Mouse (Mus musculus) layer of hippocampus, postnatal 36 days (tissue): ENCODE data around the gene Ppp1r14d. TPM values are rescaled to one million over a fixed set of nuclear protein-coding genes. Genes with fewer than 3 reads are reported as not detected.

Experiments used
- DNase-seq, 2 experiments: peaks; one replicate each; pipeline ENCODE4 v3.0.0; 2022
- total RNA-seq, 2 experiments: library from RNA; stranded (reverse); gene quantifications; 2 replicates each; pipeline ENCODE4 v1.2.3; 2021

Gene Ppp1r14d
- total RNA-seq, 2 experiments from 2014 or later: not detected

DNA sequence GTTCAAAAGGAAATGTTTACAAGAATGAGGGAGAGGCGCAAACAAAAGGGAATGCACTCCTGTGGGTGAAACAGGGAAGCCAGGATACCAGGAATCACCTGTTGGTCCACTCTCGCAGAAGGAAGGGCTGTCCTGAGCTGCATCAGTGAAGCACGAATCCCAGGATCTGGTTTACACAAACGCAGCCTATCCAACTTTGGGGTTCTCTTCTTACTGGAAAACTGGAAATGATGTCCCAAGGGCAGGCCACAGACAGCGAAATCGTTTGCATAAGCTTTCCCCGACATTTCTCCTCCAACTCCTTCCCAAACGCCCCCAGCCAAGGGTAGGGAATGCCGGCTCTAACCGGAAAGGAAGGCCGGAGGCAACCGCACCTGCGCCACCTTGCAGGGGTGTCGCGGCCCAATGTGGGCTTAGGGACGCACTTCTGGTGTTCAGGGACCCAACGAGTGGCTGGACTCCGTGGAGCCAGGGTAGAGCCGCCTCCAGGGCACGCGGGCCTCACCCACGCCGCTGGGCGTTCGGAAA lies 7.0 kb upstream of the Ppp1r14d start:
- no peak for DNase-seq

- DNase-seq: no peak
Measured at GRCm38 (mm10) chr2:119209176-119209507, 20.6 kb downstream of the Ppp1r14d start.

DNA sequence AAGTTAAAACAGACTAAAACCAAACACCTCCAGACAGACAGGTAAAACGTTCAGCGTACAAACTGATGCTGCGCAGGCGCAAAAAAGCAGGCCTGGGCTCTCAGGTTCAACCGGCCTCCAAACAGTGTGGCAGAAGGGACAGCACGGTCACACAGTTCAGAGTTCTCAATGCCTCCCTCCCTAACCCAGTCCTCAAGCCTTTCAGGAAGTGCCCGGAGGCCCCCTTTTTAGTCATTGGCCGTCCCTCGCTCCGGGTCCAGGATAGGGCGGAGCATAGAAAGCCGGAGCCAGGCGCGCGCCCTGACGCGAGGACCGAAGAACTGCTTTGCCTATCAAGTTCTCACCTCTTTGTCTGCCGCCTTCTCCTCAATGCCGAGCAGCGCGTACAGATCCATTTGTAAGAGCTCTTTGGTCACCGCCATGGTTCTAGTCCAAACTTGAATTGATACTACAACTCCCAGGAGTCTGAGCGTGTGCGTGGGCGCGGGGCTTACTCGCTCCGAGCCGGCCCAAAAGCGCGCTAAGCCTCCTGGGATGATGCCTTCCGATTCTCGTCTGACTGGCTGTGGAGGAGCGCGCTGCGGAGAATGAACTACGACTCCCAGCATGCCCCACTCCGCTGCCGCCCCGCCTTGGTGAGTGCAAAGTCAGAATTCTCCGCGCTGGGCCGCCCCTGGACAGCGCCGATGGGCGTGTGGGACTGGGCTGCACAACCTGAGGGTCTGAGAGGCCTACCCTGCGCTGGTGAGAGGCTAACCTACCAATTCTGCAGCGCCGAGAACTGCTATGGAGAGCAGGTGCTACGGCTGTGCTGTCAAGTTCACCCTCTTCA lies 21.1 kb downstream of the Ppp1r14d start, which contains the start of the genes Zfyve19 and Dnajc17:
Gene Zfyve19, plus strand, starts transcription at position 274 of the 832 bp plus-strand sequence.
Gene Dnajc17, minus strand, starts transcription at position 452 of the 832 bp plus-strand sequence.
- DNase-seq: peak; percentile 96 to 97

GRCm38 (mm10) chr2:119207961-119208343 lies 21.8 kb downstream of the Ppp1r14d start:
- no peak for DNase-seq

GRCm38 (mm10) chr2:119203871-119204460 lies 25.7 kb downstream of the Ppp1r14d start:
- no peak for DNase-seq

DNA sequence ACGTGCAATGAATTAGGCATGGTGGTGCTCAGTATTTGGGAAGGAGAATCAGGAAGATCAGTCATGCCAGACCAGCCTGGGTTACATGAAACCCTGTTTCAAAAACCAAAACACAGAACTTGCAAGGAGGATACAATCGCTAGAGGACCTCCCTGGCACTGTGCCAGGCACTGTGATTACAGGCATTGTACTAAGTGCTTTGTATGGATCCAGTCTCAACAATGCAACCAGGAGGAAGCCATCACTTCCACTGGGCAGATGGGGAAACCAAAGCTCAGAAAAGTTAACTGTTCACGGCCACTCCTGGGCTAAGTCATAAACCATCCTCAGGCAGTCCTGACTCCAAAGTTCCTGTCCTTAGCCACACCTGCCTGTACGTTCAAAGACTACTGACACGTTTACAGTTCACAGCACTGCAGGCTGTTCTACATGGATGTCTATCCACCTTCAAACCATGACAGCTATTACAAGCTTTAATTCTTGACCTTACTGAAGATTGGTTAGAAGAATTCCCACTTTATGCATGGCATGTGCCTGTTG lies 26.7 kb downstream of the Ppp1r14d start:
- no peak for DNase-seq

GRCm38 (mm10) chr2:119198934-119199333 lies 30.8 kb downstream of the Ppp1r14d start:
- DNase-seq: no peak

- no peak for DNase-seq
Measured at GRCm38 (mm10) chr2:119198049-119198448, 31.7 kb downstream of the Ppp1r14d start.

GRCm38 (mm10) chr2:119197493-119197892 lies 32.2 kb downstream of the Ppp1r14d start:
- no peak for DNase-seq

- DNase-seq: no peak
Measured at GRCm38 (mm10) chr2:119196316-119197108, 33.2 kb downstream of the Ppp1r14d start.

- no peak for DNase-seq
Measured at GRCm38 (mm10) chr2:119194140-119194539, 35.6 kb downstream of the Ppp1r14d start.

- no peak for DNase-seq
Measured at GRCm38 (mm10) chr2:119190969-119191368, 38.7 kb downstream of the Ppp1r14d start.

GRCm38 (mm10) chr2:119189029-119189710 lies 40.5 kb downstream of the Ppp1r14d start:
- DNase-seq: peak; percentile 80 to 81

- no peak for DNase-seq
Measured at GRCm38 (mm10) chr2:119182914-119183313, 46.8 kb downstream of the Ppp1r14d start.

- no peak for DNase-seq
Measured at GRCm38 (mm10) chr2:119177384-119177939, 52.2 kb downstream of the Ppp1r14d start.

GRCm38 (mm10) chr2:119176761-119177160 lies 52.9 kb downstream of the Ppp1r14d start:
- no peak for DNase-seq

DNA sequence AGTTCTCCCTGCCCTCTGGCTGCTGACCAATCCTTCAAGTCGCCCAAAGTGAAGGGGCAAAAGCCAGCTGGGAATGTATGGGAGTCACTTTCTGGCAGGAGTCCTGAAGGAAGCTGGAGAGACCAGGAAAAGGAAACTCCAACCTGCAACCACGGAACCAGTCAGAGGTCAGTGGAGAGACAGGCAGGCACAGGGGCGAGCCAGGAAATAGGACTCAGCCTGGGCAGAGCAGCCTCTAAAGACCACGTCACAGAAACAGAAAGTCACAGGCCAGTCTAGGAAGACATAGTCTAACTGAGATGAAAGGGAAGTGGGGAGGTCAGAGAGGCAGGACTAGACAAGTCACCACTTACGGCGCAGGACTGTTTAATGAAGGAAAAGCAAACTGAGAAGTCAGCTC lies 54.1 kb downstream of the Ppp1r14d start:
- DNase-seq: no peak

DNA sequence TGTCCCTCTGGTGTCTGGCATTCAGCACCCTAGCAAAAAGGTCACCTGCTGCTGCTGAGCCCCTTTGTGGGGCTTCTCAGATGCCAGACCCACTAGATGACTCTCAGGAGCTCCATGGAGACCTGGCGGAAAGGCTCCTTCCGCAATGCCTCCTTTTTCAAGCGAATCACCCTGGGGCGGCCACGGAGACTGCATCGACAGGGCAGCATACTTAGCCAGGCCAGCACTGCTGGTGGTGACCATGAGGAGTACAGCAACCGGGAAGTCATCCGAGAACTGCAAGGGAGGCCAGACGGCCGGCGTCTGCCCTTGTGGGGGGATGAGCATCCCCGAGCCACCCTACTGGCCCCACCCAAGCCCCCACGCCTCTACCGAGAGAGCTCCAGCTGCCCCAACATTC lies 54.8 kb downstream of the Ppp1r14d start:
- no peak for DNase-seq

GRCm38 (mm10) chr2:119173991-119174651 lies 55.6 kb downstream of the Ppp1r14d start, which contains the start of gene Gm14137:
TSS of gene Gm14137 (plus strand) at chr2:119174509.
- no peak for DNase-seq

DNA sequence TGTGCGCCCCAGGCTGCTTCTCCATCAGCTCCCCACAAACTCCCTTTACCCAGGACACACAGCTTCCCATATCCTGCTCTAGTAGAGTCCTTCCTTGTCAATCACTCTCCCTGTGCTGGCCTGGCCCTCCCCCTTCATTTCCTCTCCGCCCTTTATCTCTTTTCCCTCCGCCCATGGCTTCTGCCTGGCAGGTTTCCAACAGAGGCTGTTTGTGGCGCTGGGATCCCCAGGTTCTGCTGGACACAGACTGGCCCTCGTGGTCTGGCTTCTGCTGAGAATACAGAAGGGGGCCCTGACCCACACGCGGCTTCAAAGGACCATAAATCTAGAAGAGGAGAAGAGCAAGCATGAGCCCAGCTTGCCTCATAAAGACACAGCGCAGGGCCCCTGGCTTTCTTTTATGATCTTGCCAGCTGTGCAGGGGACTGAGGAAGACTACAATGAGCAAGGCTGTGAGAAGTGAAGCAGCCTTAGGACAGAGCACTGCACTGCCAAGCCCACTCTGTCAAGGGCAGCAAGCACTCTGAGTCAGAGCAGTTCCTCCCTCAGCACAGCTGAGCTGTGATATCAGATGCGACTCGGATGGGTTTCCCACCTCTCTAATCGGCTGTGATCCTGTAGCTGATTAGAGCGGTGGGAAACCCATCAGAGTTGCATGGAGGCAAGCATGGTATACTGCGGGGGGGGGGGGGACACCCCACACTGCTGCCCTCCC lies 56.7 kb downstream of the Ppp1r14d start:
- DNase-seq: peak in 1 of 2 experiments; percentile 9
